Mouse (Mus musculus): ENCODE data around the gene Cd37.

- TF ChIP-seq CTCF (IDR thresholded peaks at IDR 0.05; ENCODE audit: extremely low read depth, insufficient read depth, insufficient read length, insufficient replicate concordance) (no peak), POLR2A (IDR thresholded peaks at IDR 0.05; ENCODE audit: low read depth, low read length) (no peak)
Measured at GRCm38 (mm10) chr7:45257063-45257840, 18.3 kb upstream of the Cd37 start.

Data from spleen, adult 2 months (tissue).